Mouse (Mus musculus): ENCODE results near the gene Rapgefl1. TPM values are rescaled to one million over a fixed set of nuclear protein-coding genes. Genes with fewer than 3 reads are reported as not detected.
A peak's percentile ranks its signal among the peaks of the same experiment; 100 is the strongest.

Rapgefl1 gene
- total RNA-seq, 2 experiments from 2014 or later, result 196 to 203 TPM

DNA sequence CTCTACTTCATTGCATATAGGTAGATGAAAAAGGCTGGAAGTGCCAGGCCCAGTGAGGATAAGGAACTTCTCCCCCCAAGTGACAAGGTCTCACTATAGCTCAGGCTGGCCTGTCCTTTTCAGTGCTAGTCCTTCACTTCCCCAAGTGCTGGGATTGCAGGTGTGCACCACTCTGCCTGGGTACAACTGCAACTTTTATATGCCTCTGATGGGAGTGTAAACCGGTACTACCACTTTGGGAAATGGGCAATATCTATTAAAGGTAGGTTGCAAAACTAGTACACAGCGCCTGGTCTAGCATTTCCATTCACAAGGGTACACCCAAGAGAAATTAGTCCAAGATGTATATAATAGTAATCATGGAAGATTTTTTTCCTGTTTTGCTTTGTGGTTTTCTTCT is 18.1 kb downstream of the Rapgefl1 start:
- no peak for DNase-seq (ENCODE audit: low spot score in 2 of 2)

DNA sequence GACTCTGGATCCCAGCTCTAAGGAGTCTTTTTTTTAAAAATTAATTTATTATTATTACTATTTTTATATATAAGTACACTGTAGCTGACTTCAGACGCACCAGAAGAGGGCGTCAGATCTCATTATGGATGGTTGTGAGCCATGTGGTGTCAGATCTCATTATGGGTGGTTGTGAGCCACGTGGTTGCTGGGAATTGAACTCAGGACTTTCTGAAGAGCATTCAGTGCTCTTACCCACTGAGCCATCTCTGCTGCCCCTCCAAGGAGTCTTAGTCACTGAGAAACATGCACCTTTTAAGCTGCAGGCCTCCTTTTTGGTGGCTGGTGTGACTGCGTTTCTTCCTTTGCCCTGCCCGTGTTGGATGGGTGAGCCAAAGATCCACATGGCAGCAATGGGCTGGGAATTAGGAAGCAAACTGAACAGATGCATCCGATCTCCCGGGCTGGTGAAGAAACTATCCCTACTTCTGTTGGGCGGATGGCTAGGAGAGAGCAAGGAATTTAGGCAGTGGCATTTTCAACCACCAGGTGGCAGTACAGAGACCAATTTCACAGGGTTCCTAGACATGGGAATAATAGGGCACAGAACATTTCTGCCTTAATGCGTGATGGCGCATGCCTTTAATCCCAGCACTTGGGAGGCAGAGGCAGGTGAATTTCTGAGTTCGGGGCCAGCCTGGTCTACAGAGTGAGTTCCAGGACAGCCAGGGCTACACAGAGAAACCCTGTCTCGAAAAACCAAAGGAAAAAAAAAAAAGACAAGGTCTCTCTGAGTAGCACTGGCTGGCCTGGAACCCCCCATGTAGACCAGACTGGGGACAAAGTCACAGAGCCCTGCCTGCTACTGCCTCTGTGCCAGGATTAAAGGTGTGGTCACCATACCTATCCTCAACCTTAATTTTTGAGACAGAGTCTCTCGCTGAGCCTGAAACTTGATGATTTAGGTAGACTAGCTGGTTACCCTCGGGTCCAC is 22.5 kb downstream of the Rapgefl1 start:
- peak; percentile 82 to 97 for DNase-seq (ENCODE audit: low spot score in 2 of 2)

DNA sequence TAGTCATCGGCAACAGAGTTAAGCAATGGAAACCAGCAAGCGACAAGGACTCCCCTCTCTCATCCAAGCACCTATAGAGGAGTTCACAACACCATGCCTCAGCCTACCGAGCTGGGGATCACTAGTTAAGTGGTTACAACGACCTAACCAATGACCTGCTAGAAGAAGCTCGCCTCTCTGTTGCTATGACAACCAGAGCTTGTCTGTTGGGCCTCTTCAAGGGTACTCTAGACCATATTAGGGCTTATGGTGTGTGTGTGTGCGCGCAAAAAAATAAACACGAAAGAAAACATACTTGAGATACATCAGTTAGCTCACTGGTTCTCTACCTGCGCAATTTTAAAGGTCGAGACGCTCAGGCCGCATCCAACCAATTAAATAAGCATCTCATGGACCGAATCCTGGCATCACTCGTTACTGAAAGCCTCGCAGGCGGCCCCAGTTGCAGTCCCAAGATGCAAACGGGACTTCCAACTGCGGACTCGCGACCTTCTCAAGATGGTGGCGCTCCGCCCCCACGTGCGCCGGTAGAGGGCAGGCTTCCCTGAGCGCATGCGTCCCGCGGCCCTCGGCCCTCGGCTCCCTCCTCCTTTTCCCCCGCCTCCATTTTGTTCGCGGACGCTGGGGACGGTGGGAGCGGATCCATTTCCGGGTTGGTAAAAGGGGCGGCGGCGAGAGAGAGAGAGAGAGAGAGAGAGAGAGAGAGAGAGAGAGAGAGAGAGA is 26.6 kb downstream of the Rapgefl1 start, which contains the start of gene Wipf2:
TSS of gene Wipf2 (plus strand) at position 611 of the 723 bp plus-strand sequence.
- DNase-seq (ENCODE audit: low spot score in 2 of 2), result peak; percentile 94 to 97

DNA sequence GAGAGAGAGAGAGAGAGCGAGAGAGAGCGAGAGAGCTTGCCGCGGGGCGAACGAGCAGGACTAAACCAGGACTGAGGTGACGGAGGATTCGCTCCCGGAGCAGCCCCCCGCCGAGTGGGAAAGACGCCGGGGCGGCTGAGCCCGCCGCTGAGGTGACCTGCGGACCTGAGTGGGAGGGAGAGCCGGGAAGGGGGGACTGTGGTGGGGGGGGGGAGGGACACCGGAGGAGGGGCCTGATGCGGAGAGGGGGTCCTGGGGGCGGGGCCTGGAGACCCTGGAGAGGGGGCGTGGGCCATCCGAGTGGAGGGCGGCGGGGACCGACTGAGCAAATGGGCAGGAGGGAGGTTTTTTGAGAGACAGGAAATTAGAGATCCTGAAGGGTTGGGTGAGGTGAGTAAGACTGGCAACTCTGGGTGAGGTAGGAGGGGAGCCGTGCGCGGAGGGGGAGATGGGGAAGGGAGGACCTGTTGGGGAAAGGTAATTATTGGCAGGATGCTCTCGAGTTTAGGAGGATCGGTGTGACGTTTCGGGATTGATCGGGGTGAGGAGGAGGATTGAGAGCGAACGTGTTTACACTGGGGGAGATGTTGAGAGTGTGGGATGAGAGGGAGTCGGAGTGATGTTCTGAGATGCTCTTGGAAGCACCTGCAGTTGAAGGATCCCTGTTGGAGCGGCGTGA is 27.3 kb downstream of the Rapgefl1 start:
- DNase-seq (ENCODE audit: low spot score in 2 of 2), result peak in 1 of 2 experiments; percentile 56

DNA sequence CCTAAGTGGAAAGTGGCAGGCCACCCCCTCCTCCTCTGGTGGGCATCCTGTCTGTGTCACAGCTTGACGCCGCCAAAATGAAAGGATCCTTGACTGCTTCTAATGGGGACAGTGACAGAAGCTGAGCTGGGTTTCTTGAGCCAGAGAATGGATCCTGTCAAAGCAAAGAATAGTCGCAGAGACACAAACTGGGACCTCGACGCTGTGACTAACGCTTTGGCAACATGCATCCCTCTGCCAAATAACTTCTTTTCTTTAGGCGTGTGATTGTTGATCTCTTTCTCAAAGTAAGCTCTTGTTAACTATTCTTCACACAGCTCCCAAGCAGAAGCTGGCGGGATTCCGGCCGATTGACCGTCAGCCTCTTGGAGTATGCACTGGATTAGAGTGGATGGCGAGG is 30.7 kb downstream of the Rapgefl1 start:
- DNase-seq (ENCODE audit: low spot score in 2 of 2), result no peak

DNA sequence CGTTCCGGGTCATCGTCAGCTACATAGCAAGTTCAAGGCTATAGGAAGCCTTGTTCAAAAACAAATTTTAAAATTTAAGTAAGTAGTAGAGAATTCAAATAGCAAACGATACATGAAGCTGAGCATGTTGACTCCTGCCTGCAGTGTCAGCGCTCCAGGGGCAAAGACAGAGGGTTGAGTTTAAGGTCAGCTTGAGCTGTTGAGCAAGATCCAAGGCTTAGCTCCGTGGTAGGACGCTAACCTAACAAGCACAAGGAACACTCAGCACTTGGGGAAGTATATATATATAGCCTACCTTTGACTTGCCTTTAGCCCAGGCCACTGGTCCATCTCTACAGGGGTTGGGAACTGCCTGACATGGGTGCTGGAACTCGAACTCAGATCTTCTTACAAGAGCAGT is 33.3 kb downstream of the Rapgefl1 start:
- no peak for DNase-seq (ENCODE audit: low spot score in 2 of 2)

DNA sequence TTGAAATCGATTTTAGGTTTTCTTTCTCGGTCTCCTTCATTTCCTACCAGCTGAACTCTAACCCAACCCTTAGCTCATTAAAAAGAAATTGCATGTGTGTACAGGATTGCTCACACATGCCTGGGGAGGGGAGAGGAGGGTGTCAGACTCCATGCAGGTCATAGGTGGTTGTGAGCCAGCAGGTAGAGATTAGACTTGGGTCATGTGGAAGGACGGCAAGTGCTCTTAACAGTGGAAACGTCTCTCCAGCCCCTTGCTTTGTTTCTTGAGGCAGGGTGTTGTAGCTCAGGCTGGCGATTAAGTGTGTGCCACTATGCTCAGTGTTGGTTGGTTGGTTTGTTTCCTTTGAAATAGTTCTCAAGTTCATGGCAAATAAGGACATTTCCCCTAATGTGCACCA is 34.2 kb downstream of the Rapgefl1 start:
- no peak for DNase-seq (ENCODE audit: low spot score in 2 of 2)

DNA sequence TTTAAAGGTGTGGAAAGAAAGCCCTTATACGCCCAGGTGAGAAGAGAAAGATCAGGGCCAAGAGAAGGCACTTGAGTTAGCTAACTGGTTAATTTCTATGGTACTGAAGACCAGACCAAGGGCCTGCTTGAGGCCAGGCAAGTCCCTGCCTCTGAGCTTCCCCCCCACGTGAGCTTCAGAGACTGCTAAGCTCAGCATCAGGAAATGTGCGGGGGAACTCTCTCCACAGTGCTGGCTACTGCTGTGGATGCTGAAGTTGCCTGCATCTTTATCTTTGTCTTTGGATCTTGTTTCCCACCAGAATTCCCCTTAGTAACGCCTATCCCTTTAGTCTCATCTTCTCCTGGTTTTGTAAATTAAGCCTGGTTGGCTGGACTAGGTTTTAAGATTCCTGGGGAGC is 34.8 kb downstream of the Rapgefl1 start:
- no peak for DNase-seq (ENCODE audit: low spot score in 2 of 2)

DNA sequence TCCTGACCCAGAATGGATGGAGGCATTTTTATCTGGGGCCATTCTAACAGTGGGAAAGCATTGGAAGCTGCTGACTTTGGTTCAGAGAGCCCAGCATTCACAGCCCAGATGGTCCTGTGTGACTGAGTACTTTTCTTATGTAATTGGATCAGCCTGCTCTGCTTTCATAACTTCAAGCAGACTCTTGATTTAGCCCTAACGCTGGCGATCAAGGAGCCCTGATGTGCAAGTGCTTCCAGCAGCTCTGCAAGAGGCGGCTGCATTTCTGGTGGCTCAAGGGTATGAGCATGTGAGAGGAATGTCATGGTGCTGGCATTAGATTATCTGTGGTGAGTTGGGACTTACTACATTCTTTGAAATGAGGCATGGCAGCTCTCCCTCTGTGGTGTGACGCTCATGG is 35.5 kb downstream of the Rapgefl1 start:
- peak; percentile 70 to 87 for DNase-seq (ENCODE audit: low spot score in 2 of 2)

DNA sequence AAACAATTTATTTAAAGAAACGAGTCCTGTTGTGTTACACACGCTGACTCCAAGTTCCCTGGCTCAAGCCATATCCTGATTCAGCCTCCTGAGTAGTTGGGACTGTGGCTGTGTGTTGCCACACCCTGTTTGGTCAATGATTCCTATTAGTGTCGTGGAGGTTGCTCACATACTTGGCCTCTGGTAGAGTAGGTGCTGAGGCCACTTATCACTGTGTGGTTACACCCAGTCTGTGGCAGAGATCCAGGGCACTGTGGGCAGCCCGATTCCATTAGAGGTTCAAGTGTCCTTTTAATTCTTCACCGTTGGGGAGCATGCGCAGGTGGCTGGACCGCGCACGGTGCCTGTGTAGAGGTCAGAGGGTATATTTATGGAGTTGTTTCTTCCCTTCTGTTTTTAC is 37.3 kb downstream of the Rapgefl1 start:
- DNase-seq (ENCODE audit: low spot score in 2 of 2), result no peak

DNA sequence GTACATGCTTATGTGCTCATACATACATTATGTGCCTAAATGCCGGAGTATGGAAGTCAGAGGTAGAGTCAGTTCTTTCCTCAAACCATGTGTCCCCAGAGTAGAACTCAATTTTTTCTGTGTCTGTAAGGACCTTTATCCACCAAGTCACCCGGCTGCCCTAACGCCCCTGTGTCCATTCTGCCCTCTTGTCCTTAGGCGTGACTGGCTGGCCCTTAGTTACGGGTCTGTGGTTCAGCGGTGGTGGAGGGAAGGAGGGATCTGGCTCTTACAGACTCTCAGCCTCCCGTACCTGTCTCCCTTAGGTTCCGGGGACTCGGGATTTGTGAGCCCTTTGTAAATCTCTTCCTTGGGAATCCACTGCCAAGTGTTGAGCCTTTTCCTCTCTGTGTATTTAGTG is 40.4 kb downstream of the Rapgefl1 start:
- no peak for DNase-seq (ENCODE audit: low spot score in 2 of 2)

DNA sequence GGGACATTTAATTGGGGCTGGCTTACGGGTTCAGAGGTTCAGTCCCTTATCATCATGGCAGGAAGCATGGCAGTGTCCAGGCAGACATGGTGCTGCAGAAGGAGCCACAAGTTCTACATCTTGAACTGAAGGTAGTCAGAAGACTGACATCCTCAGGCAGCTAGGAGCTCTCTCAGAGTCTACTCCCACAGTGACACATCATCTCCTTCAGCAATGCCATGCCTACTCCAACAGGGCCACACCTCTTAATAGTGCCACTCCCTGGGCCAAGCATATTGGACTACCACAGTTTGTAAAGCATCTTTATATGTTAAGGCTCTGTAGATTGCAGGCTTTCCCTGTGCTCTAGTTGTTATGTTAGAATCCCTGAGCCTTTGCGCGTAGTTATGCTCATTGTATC is 51.1 kb downstream of the Rapgefl1 start:
- no peak for DNase-seq (ENCODE audit: low spot score in 2 of 2)

DNA sequence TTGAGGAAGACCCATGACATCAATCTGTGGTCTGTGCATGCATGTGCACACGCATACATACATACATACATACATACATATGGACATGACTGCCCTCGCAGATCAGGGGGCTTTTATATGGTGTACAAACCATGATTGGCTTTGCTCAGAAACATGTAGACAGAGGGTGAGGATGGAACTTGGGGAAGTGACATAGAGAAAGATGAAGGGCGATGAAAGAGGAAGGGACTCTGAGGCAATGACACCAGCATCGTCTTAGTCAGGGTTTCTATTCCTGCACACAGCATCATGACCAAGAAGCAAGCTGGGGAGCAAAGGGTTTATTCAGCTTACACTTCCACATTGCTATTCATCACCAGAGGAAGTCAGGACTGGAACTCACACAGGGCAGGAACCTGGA is 52.5 kb downstream of the Rapgefl1 start:
- DNase-seq (ENCODE audit: low spot score in 2 of 2), result no peak

DNA sequence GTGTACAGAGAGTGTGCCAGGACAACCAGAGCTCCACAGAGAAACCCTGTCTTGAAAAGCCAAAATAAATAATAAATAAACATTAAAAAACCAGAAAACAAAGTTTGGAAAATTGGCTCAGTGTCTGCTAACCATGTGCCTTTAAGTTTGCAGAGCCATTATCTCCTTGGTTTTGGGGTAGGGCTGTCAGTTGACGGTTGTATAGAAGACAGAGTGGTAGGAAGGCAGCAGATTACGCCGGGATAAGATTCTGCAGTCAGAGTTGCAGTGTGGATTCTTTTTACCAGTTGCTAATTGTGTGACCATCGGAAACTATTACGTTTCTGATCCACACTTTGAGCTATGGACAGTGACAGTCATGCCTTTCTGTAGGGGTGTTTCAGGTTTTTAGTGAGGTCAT is 53.4 kb downstream of the Rapgefl1 start:
- no peak for DNase-seq (ENCODE audit: low spot score in 2 of 2)

DNA sequence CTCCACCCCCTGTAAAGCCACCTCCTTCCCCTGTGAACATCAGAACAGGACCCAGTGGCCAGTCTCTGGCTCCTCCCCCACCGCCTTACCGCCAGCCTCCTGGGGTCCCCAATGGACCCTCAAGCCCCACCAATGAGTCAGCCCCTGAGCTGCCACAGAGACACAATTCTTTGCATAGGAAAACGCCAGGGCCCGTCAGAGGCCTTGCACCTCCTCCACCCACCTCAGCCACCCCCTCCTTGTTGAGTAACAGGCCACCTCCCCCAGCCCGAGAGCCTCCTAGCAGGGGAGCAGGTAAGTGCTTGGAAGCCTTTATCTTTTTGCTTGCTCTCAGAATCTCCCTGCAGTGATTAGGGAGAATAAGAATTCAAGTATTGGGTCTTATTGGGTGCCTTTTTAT is 55.8 kb downstream of the Rapgefl1 start:
- no peak for DNase-seq (ENCODE audit: low spot score in 2 of 2)

DNA sequence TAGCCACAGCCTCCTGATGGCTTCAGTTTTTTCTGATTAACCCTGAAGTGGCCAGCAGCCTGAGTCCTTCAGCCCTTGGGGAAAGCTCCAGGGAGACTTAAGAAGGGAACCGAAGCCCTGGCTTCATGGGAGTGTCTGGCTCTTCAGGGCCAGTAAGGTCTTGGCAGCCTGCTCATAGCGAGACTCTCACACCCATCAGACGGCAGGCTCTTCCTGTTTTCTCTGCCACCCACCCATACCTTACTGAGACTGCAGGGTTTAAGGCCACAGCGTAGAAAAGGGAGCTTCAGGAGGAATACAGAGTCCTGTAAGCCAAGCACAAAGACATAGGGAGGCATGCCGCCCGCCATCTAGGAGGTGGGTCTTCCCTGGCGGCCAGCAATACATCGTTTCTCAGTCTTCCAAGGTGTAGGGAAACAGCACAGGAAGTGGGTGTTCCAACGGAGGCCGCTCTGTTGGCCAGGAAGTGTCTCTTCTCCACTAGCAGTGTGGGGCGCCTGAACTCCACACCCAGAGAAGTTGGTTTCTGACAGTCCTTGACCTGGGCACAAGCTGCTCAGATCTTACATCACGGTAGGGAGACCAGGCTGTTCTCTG is 64.0 kb downstream of the Rapgefl1 start:
- no peak for DNase-seq (ENCODE audit: low spot score in 2 of 2)

DNA sequence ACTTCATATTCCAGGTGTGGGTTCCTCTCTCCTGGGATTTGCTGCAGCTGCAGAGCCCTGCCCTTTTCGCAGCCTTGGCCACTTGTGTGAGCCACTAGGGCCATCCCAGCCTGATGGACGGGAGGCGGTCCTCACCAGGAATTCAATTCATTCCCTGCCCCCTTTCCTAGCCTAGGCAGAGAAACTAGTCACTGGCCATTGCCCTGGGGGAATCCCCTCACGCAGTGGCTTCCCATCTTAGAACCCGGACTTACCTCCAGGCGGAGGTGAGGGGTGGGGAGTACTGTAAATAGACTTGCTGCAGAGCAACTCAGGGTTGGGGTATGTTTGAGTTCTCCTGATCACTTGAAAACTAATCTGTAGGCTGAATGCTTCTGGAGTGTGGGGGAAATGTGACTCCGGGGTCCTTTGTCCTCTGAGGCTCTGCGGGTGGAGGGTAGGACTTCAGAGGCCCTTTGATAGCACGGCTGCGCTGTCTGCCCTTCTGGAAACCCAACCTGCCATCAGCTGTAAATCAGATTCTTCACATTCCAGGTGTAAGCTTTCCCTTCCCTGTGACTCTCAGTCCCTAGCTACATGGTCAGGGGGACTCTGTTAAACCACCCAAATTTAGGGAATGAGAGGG is 66.1 kb downstream of the Rapgefl1 start:
- no peak for DNase-seq (ENCODE audit: low spot score in 2 of 2)

All from layer of hippocampus, adult 18-20 months (tissue).